39 mouse cellular contexts compared by ENCODE assay signal in genomic region chr7:19242005-19242404, GRCm38 (mm10). TPM values are rescaled to one million over a fixed set of nuclear protein-coding genes. Genes with fewer than 3 reads are reported as not detected.
"Had no signal": no experiment of that assay in that cellular context is flagged by ENCODE, and none has a peak within 500 bp of the region (broad histone marks: within the 10 kb centered on the region; RNA-seq: fewer than 3 reads in every experiment).

No protein-coding gene starts in this region.

- H3K9me3 ChIP-seq: limb, embryonic 10.5 days; limb, embryonic 12.5 days; limb, embryonic 13.5 days; limb, embryonic 15.5 days; liver, embryonic 15.5 days; lung, embryonic 15.5 days; megakaryocyte, embryonic 14.5 days; midbrain, embryonic 10.5 days; midbrain, embryonic 12.5 days; midbrain, embryonic 13.5 days; midbrain, embryonic 15.5 days; neural tube, embryonic 12.5 days; neural tube, embryonic 13.5 days had no signal

- H3K27me3 ChIP-seq: limb, embryonic 12.5 days; limb, embryonic 13.5 days; limb, embryonic 15.5 days; liver, embryonic 15.5 days; lung, embryonic 15.5 days; megakaryocyte, embryonic 14.5 days; midbrain, embryonic 12.5 days; midbrain, embryonic 13.5 days; midbrain, embryonic 15.5 days; neural tube, embryonic 12.5 days; neural tube, embryonic 13.5 days had no signal

- H3K4me3 ChIP-seq: left cerebral cortex, adult 2 months; limb, embryonic 10.5 days; limb, embryonic 12.5 days; limb, embryonic 13.5 days; limb, embryonic 15.5 days; liver, embryonic 15.5 days; lung, embryonic 15.5 days; megakaryocyte, embryonic 14.5 days; midbrain, embryonic 10.5 days; midbrain, embryonic 12.5 days; midbrain, embryonic 13.5 days; midbrain, embryonic 15.5 days; myocyte; neural tube, embryonic 12.5 days; neural tube, embryonic 13.5 days had no signal

- ATAC-seq: liver, postnatal 0 days; lung, postnatal 0 days; midbrain, embryonic 13.5 days; midbrain, embryonic 15.5 days; midbrain, embryonic 16.5 days had no signal

- DNase-seq: left cerebral cortex, postnatal 4 days; liver, postnatal 0 days; lung, adult 18-20 months; lung, adult 2 months; lung, embryonic 14.5 days; lung, postnatal 10 days; lung, postnatal 14 days; lung, postnatal 36 days; lung, postnatal 4 days; midbrain, embryonic 14.5 days had no signal

- H3K4me2 ChIP-seq: limb, embryonic 12.5 days; limb, embryonic 13.5 days; limb, embryonic 15.5 days; liver, embryonic 15.5 days; lung, embryonic 14.5 days; lung, embryonic 15.5 days; midbrain, embryonic 11.5 days; midbrain, embryonic 12.5 days; midbrain, embryonic 13.5 days; midbrain, embryonic 15.5 days; neural tube, embryonic 12.5 days; neural tube, embryonic 13.5 days had no signal

- H3K36me3 ChIP-seq: midbrain, embryonic 15.5 days had no signal

- H3K9ac ChIP-seq: limb, embryonic 12.5 days; limb, embryonic 13.5 days; limb, embryonic 15.5 days; liver, embryonic 14.5 days; liver, embryonic 15.5 days; liver, postnatal 0 days; lung, embryonic 14.5 days; lung, embryonic 15.5 days; midbrain, embryonic 12.5 days; midbrain, embryonic 13.5 days; midbrain, embryonic 15.5 days; neural tube, embryonic 12.5 days; neural tube, embryonic 13.5 days had no signal

- H3K27ac ChIP-seq: left cerebral cortex, adult 2 months; limb, embryonic 10.5 days; limb, embryonic 12.5 days; limb, embryonic 13.5 days; limb, embryonic 15.5 days; lung, embryonic 15.5 days; macrophage; midbrain, embryonic 10.5 days; midbrain, embryonic 12.5 days; midbrain, embryonic 13.5 days; midbrain, embryonic 15.5 days; neural tube, embryonic 12.5 days; neural tube, embryonic 13.5 days had no signal

- H3K4me1 ChIP-seq: limb, embryonic 15.5 days; midbrain, embryonic 12.5 days; midbrain, embryonic 15.5 days had no signal

RNA-seq across cellular contexts. Expression of gene Gpr4, which starts 29.7 kb away (rescaled TPM):
- total RNA-seq: megakaryocyte, adult 5-6 weeks; megakaryocyte-erythroid progenitor cell, adult 5-6 weeks; monocyte, adult 5-6 weeks had no signal

RNA-seq across cellular contexts. Expression of gene Ppm1n, which starts 37.9 kb away (rescaled TPM):
- total RNA-seq: left cerebral cortex, adult 2 months; left cerebral cortex, postnatal 36 days; liver, adult 2 months; megakaryocyte progenitor cell, adult 5-6 weeks; megakaryocyte, adult 5-6 weeks; megakaryocyte-erythroid progenitor cell, adult 5-6 weeks; monocyte, adult 5-6 weeks had no signal
- polyA plus RNA-seq: limb, embryonic 12.5 days; limb, embryonic 13.5 days; limb, embryonic 14.5 days; liver, postnatal 0 days; lung, embryonic 14.5 days; lung, embryonic 15.5 days; lung, embryonic 16.5 days; lung, postnatal 0 days; macrophage; neural tube, embryonic 11.5 days; neural tube, embryonic 12.5 days had no signal

RNA-seq across cellular contexts. Expression of gene Rtn2, which starts 40.4 kb away (rescaled TPM):
- total RNA-seq: megakaryocyte progenitor cell, adult 5-6 weeks; megakaryocyte, adult 5-6 weeks; megakaryocyte-erythroid progenitor cell, adult 5-6 weeks; monocyte, adult 5-6 weeks had no signal
